In the genomic region with DNA sequence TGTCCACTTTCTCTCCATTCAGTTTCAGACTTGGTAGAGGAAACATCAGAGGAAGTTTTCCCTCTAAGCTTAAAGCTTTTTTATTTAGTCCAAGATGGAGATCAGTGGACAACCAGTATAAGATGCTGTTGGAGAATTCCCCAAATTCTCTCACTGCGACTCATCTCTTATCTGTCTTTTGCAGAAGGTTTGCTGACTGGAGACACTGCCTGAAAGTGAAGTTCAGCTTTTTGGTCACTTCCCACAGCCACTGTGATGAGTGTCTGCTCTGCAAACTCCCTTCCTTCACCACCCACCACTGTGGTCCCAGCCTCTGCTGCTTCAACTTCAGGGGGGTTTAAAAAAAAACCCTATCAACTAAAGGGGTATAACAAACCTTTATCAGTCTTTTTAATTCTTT, we compare ENCODE assay signal across 20 mouse cellular contexts.
A peak's percentile ranks its signal among the peaks of the same experiment; 100 is the strongest.
DNase-seq lines count a peak whose midpoint lies in the region; ATAC-seq lines count a peak whose summit lies in the region.
"Had no signal": no experiment of that assay in that cellular context is flagged by ENCODE, and none has a peak within 500 bp of the region (broad histone marks: within the 10 kb centered on the region; RNA-seq: fewer than 3 reads in every experiment).

No protein-coding gene starts in this region.

- no peak overlapping the region for H3K4me2 ChIP-seq in forebrain, embryonic 16.5 days (ENCODE audit: low read length)
- H3K4me2 ChIP-seq: forebrain, embryonic 13.5 days; heart, embryonic 11.5 days; heart, embryonic 15.5 days; hindbrain, embryonic 13.5 days; intestine, embryonic 15.5 days had no signal

- 87% methylated on average over 1 of the region's 1 CpGs for WGBS in forebrain, embryonic 16.5 days

- H3K9me3 ChIP-seq in forebrain, embryonic 16.5 days (ENCODE audit: control insufficient read depth, low read length): no peaks in the 10 kb centered on the region
- H3K9me3 ChIP-seq: embryonic facial prominence, embryonic 10.5 days; forebrain, embryonic 13.5 days; heart, embryonic 15.5 days; hindbrain, embryonic 13.5 days; intestine, embryonic 15.5 days had no signal

- H3K27me3 ChIP-seq in forebrain, embryonic 16.5 days (replicated peaks; ENCODE audit: control insufficient read depth, insufficient read depth, low read length): no peaks in the 10 kb centered on the region
- H3K27me3 ChIP-seq: forebrain, embryonic 13.5 days; heart, embryonic 15.5 days; hindbrain, embryonic 13.5 days; intestine, embryonic 15.5 days had no signal

- H3K9ac ChIP-seq in forebrain, embryonic 16.5 days (replicated peaks; ENCODE audit: low read depth, low read length): no peak overlapping the region
- H3K9ac ChIP-seq: forebrain, embryonic 13.5 days; heart, embryonic 15.5 days; hindbrain, embryonic 13.5 days; intestine, embryonic 15.5 days had no signal

- DNase-seq in thymus, postnatal 14 days: peak; percentile 10
- DNase-seq in thymus, postnatal 25 days: no peak
- peak; percentile 32 for DNase-seq in Muller cell, postnatal 12 days (ENCODE audit: inconsistent ontology term)
- no peak for DNase-seq in kidney, adult 8-10 months
- no peak for DNase-seq in right cerebral cortex, adult 18-20 months
- DNase-seq: adrenal gland, postnatal 14 days; cerebellum, adult 11-12 months; cerebellum, adult 9-10 months; cerebellum, postnatal 25 days; heart, adult 2 months; heart, postnatal 14 days had no signal

- H3K4me1 ChIP-seq in forebrain, embryonic 16.5 days (replicated peaks; ENCODE audit: control insufficient read depth, insufficient read depth, low read length): no peaks in the 10 kb centered on the region
- H3K4me1 ChIP-seq: embryonic facial prominence, embryonic 10.5 days; forebrain, embryonic 13.5 days; heart, embryonic 15.5 days; hindbrain, embryonic 13.5 days; intestine, embryonic 15.5 days had no signal

- H3K36me3 ChIP-seq in forebrain, embryonic 16.5 days (ENCODE audit: control insufficient read depth, insufficient read depth): no peaks in the 10 kb centered on the region
- H3K36me3 ChIP-seq: embryonic facial prominence, embryonic 10.5 days; heart, embryonic 15.5 days; hindbrain, embryonic 13.5 days; intestine, embryonic 15.5 days had no signal

- peak; percentile 70 for ATAC-seq in megakaryocyte progenitor cell, adult 5-6 weeks (replicated peaks; ENCODE audit: poor library complexity)
- ATAC-seq in forebrain, embryonic 16.5 days: no peak
- ATAC-seq: activated CD4-positive, CD25-positive, alpha-beta regulatory T cell, adult 4 months; forebrain, embryonic 13.5 days; intestine, embryonic 15.5 days had no signal

- no peak overlapping the region for H3K4me3 ChIP-seq in forebrain, embryonic 16.5 days (replicated peaks; ENCODE audit: low read length)
- H3K4me3 ChIP-seq: embryonic facial prominence, embryonic 10.5 days; forebrain, embryonic 13.5 days; heart, adult 2 months; heart, embryonic 15.5 days; hindbrain, embryonic 13.5 days; intestine, embryonic 15.5 days had no signal

- H3K27ac ChIP-seq in forebrain, embryonic 16.5 days (ENCODE audit: low read length): no peak overlapping the region
- H3K27ac ChIP-seq: embryonic facial prominence, embryonic 10.5 days; forebrain, embryonic 13.5 days; heart, adult 2 months; heart, embryonic 15.5 days; hindbrain, embryonic 13.5 days; intestine, embryonic 15.5 days had no signal

Comparison
In these comparisons a context has a peak if more than half of its experiments do, and no peak if none do; other contexts are left out.
1. DNase-seq: peak in thymus, postnatal 14 days (single experiment) and Muller cell, postnatal 12 days (single experiment); none in thymus, postnatal 25 days (single experiment), kidney, adult 8-10 months (0 of 2) and right cerebral cortex, adult 18-20 months (single experiment).